Mouse (Mus musculus): ENCODE measurements at regions not wholly inside any gene's neighbourhood (a gene's known extent, or its start where the extent isn't known, plus 50 kb on each side); places are given as distances from the start of the nearest gene placed in this dataset.
"Not testable (repeated sequence)": the region's sequence is repeated elsewhere in the genome, so short reads cannot be mapped to it uniquely, and the experiment has no call there.

DNA sequence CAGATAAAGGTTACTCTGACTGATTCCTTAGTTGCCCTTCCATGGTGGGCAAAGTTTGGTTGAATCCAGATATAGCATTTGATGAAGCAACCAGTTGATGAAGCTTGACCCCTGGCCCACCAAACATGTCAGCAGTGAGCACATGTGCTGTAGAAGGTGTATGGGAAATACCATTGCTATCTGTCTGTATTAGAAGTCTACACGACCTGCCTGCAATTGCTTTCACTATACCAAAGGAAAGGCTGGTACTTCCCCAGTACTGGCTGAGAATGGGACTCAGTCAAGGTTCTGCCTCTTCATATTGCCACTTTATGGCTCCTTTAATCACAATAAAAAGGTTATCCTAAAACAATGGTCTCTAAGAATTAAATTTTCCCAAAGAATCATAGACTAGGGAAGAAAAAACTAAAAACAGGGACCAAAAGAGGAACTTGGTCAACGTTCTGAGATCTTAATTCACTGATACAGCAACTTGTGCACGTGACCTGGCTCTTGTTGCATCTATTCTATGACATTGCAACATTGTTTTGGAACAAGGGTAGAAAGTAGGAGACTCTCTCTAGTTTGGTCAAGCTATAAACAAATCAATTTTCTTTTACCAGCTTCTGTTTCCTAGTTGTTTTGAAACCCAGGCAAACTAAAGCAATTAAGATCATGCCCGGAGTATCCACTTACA lies 284.0 kb downstream of the Rapgef2 start:
- DNase-seq (ENCODE audit: low spot score): no peak
- H3K27ac ChIP-seq: no peak overlapping the region
- H3K4me3 ChIP-seq: no peak overlapping the region
- WGBS: 82% methylated on average over 4 of the region's 4 CpGs
- no peaks in the 10 kb centered on the region for H3K36me3 ChIP-seq
- H3K27me3 ChIP-seq (ENCODE audit: low read depth, poor library complexity, severe bottlenecking): no peaks in the 10 kb centered on the region
- no peaks in the 10 kb centered on the region for H3K4me1 ChIP-seq
- H3K9me3 ChIP-seq (replicated peaks): no peaks in the 10 kb centered on the region

DNA sequence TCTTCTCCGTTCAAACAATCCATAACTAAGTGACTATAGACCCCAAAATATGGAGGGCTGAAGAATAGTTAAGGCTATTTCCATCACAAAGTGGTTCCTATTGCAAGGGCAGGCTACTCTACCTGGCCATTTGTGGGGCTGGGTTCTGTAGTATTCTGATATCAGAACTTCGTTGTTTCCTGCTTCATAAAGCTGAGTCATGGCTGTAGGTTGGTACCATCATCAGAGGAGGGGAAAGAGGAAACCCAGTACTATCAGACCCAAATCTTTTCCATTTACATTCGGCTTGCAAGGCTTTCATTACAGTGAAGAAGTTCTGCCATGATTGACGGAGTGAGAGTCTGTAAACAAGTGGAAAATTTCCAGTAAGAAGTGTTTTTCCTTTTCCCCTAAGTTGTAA lies 284.6 kb downstream of the Rapgef2 start:
- no peaks in the 10 kb centered on the region for H3K36me3 ChIP-seq
- 83% methylated on average over 4 of the region's 4 CpGs for WGBS
- no peaks in the 10 kb centered on the region for H3K9me3 ChIP-seq (replicated peaks)
- H3K27me3 ChIP-seq (ENCODE audit: low read depth, poor library complexity, severe bottlenecking): no peaks in the 10 kb centered on the region
- no peaks in the 10 kb centered on the region for H3K4me1 ChIP-seq
- no peak overlapping the region for H3K4me3 ChIP-seq
- no peak for DNase-seq (ENCODE audit: low spot score)
- no peak overlapping the region for H3K27ac ChIP-seq

DNA sequence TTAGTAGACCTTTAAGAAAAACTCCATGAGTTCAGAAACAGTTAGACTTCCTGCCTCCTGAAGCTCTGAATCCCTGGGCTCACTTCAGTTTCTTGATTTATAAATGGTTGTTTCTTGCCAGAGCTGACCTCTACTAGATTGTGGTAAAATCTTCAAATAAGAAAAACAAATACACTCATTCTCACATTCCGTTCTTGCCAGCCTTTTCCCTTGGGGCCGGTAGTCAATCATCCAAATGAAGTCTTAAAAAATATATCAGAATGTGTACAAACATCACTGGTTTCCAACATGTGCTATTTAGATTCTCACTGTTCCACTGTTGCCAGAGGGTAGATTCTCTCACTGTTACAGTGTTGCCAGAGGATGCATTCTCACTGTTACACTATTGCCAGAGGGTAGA lies 286.0 kb downstream of the Rapgef2 start:
- H3K27me3 ChIP-seq (ENCODE audit: low read depth, poor library complexity, severe bottlenecking): no peaks in the 10 kb centered on the region
- H3K9me3 ChIP-seq (replicated peaks): no peaks in the 10 kb centered on the region
- no peak overlapping the region for H3K4me3 ChIP-seq
- no peaks in the 10 kb centered on the region for H3K36me3 ChIP-seq
- H3K4me1 ChIP-seq: no peaks in the 10 kb centered on the region
- no peak overlapping the region for H3K27ac ChIP-seq
- no peak for DNase-seq (ENCODE audit: low spot score)
- 94% methylated on average over 2 of the region's 2 CpGs for WGBS

DNA sequence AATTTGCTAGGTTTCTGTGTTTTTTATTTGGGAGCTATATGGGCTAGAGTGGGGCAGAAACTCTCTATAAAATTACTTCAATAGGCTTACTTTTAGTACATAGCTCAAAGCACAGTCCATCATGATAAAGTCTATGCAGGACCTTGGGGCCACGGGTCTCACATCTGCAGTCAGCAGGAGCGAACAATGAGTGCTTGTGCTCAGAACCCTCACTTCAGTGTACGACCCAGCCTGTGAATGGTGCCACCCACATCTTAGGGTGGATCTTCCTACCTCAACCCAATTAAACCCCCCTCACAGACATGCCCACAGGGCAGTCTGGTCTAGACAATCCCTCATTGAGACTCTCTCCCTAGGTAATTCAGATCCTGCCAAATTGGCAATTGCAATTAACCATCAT lies 286.5 kb downstream of the Rapgef2 start:
- Histone ChIP-seq H3K9me3 (replicated peaks) (no peaks in the 10 kb centered on the region), H3K4me1 (no peaks in the 10 kb centered on the region), H3K4me3 (no peak overlapping the region), H3K27me3 (ENCODE audit: low read depth, poor library complexity, severe bottlenecking) (no peaks in the 10 kb centered on the region), H3K36me3 (no peaks in the 10 kb centered on the region), H3K27ac (no peak overlapping the region)
- DNase-seq (ENCODE audit: low spot score): no peak
- 83% methylated on average over 3 of the region's 3 CpGs for WGBS

DNA sequence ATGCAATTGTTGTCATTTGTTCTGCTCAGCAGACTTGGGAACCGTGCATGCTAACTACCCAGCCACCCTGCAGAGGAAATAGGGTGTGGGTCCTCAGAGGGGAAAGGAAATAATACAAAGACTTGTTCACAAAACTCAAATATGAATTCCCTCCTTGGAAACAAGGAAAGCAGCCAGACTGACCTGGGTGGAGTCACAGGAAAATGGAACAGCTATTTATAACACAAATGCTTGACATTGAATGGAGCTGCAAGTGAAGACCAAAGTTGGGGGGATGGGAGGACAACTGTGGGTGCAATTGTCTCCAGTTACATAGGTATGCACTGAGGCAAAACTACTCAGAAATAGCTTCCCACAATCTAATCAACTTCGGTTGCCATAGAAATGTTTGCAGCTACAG lies 298.2 kb downstream of the Rapgef2 start:
- Histone ChIP-seq H3K4me1 (no peaks in the 10 kb centered on the region), H3K36me3 (no peaks in the 10 kb centered on the region), H3K27ac (no peak overlapping the region), H3K27me3 (ENCODE audit: low read depth, poor library complexity, severe bottlenecking) (no peaks in the 10 kb centered on the region), H3K9me3 (replicated peaks) (no peaks in the 10 kb centered on the region), H3K4me3 (no peak overlapping the region)
- DNase-seq (ENCODE audit: low spot score): no peak
- WGBS: 80% methylated on average over 2 of the region's 2 CpGs

DNA sequence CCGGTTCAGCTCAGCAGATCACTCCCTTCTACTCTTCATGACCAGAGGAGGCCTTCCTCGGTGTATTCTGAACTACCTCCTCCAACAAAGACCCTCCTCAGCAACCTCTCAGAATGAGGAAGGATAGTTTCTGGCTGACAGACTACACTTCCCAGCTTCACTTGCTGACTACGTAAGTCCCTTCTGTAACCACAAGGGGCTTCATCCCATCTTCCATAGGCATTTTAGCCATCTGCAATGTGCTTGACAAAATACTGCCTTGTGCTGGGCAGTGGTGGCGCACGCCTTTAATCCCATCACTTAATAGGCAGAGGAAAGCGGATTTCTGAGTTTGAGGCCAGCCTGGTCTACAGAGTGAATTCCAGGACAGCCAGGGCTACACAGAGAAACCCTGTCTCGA lies 299.6 kb downstream of the Rapgef2 start:
- Histone ChIP-seq H3K4me1 (no peaks in the 10 kb centered on the region), H3K9me3 (replicated peaks) (no peaks in the 10 kb centered on the region), H3K36me3 (no peaks in the 10 kb centered on the region), H3K27ac (no peak overlapping the region), H3K4me3 (no peak overlapping the region), H3K27me3 (ENCODE audit: low read depth, poor library complexity, severe bottlenecking) (no peaks in the 10 kb centered on the region)
- DNase-seq (ENCODE audit: low spot score): no peak
- WGBS: 80% methylated on average over 7 of the region's 7 CpGs

DNA sequence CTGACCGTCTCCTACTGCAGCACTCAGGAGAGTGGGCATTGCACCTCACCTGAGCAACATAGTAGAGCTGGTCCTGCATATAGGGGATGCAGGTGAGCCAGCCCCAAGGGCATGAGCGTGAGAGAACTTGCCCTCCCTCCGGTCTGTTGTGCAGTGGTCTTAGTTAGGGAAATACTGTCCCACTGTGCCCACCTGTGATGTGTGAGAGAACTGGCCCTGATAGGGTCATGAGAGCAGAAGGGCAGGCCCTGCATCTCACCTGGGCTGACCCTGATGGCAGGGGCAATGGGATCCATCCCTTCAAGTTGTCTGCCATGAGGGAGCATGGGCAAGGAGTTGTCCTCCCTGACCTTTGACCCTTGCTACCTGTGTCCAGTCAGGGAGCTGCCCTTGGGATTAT lies 305.3 kb downstream of the Rapgef2 start:
- H3K4me1 ChIP-seq: no peaks in the 10 kb centered on the region
- no peaks in the 10 kb centered on the region for H3K27me3 ChIP-seq (ENCODE audit: low read depth, poor library complexity, severe bottlenecking)
- no peak overlapping the region for H3K27ac ChIP-seq
- 92% methylated on average over 3 of the region's 3 CpGs for WGBS
- no peak for DNase-seq (ENCODE audit: low spot score)
- no peaks in the 10 kb centered on the region for H3K9me3 ChIP-seq (replicated peaks)
- H3K4me3 ChIP-seq: no peak overlapping the region
- H3K36me3 ChIP-seq: no peaks in the 10 kb centered on the region

DNA sequence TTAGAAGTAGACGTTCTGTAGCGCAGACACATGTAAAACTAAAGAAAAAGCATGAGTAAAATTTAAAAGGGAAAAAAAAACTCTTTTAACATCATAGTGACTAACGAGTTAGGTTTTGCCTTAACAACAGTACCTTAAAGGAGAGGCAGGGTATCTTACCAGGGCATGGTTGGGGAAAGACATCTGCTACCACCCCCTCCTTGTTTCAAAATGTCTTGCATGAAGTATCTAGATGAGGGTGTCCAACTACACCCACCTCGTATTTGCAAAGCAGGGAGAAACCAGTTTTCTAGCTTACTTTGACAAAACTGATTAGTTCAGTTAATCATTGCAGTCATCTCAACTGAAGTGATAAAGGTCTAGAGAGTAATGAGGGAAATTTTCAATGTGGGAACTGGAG lies 307.5 kb downstream of the Rapgef2 start:
- Histone ChIP-seq H3K4me1 (no peaks in the 10 kb centered on the region), H3K9me3 (replicated peaks) (no peaks in the 10 kb centered on the region), H3K27ac (no peak overlapping the region), H3K4me3 (no peak overlapping the region), H3K36me3 (no peaks in the 10 kb centered on the region), H3K27me3 (ENCODE audit: low read depth, poor library complexity, severe bottlenecking) (no peaks in the 10 kb centered on the region)
- 91% methylated on average over 4 of the region's 4 CpGs for WGBS
- no peak for DNase-seq (ENCODE audit: low spot score)

DNA sequence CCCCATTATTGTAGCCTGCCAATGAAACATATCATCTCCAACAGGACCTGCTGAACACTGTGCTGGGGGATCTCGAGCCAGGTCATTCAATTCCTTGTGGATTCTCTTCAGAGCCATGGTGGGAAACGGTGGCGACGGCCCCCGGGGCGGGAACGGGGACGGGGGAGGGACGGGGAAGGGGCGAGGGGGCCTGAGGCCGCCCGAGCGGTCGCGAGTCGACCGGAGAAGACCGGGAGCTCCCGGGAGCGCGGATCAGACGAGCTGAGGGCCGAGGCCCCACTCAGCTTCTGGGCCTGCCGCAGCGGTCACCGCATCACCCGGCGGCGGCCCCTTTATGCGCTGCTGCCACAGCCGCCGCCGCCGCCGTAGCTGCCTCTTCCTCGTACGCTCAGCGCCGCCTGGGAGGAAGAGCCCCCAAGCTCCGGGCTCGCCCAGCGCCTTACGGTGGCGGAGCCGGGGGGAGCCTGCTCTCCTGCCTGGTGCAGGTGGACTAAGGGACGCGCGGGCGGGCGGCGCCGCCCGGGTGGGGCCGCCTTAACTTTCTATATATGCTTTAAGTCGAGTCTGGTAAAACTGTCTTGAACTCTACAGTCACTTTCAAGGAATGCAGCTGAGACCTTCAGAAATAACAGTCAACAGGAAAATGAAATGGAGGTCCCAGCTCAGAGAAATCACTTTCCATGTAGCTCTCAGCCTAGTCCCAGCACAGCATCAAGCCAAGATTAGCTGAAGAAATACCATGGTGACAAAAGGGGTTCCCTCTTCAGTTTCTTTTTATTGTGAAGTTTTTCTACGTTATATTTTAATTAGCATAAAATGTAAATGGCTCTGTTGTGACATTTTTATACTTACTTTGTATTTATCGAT lies 319.4 kb downstream of the Rapgef2 start:
- H3K4me1 ChIP-seq; H3K9me3 ChIP-seq (replicated peaks); H3K36me3 ChIP-seq: not testable (repeated sequence)
- peak overlapping the region; percentile 50; the same call in 1 of the 2 replicates for H3K27ac ChIP-seq
- WGBS: 3% methylated on average over 53 of the region's 57 CpGs
- H3K27me3 ChIP-seq (ENCODE audit: low read depth, poor library complexity, severe bottlenecking): peaks cover 13% of the 10 kb centered on the region
- peak; percentile 53 for DNase-seq (ENCODE audit: low spot score)
- H3K4me3 ChIP-seq: peak overlapping the region; percentile 52

DNA sequence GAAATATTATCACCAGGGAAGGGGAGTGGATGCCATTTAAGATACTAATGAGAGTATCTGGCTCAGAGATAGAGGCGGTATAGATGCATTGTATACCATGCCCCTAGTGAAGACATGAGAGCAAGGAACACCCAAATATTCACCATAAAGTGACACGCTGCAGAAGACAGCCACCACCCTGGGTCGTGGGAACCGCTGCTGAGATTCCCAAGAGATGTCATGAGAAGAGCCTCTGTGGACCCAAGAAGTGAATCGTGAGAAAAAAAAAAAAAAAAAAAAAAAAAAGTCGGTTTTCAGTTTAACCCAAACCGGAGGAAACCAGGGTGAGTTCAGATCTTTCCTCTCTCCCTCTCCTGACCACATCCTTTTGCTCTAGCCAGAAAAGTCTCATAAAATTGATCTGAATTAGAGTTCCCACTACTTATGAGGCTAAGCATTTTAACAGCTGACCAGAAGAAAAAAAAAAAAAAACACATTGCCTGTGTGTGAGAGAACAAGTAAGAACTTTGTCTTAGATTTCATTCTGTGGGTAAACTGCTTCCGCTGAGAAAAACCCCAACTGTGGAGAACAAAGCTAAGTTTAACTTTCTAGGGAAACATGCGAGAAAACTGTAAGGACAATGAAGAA lies 322.0 kb downstream of the Rapgef2 start:
- WGBS: 89% methylated on average over 9 of the region's 9 CpGs
- no peaks in the 10 kb centered on the region for H3K9me3 ChIP-seq (replicated peaks)
- H3K4me1 ChIP-seq: no peaks in the 10 kb centered on the region
- no peak for DNase-seq (ENCODE audit: low spot score)
- H3K27me3 ChIP-seq (ENCODE audit: low read depth, poor library complexity, severe bottlenecking): peaks cover 13% of the 10 kb centered on the region
- no peak overlapping the region for H3K27ac ChIP-seq
- no peaks in the 10 kb centered on the region for H3K36me3 ChIP-seq
- no peak overlapping the region for H3K4me3 ChIP-seq

DNA sequence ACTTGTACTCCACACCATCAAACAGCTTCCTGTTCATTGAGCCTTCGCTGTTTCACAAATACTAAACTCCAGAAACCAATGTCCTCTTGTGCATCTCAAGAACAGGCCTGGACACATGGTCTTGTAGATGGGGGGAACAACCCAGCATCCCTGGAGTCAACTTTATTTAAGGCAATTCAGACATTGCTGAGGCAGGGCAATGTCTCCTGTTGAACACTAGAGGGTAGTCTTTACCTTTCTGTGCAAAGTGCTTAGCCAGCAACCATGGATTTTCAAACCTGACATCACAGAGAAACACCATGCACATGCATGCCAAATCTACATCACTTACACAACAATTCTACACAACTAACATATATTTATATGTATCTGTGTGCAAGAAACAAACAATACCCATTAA lies 327.5 kb downstream of the Rapgef2 start:
- Histone ChIP-seq H3K9me3 (replicated peaks) (no peaks in the 10 kb centered on the region), H3K36me3 (no peaks in the 10 kb centered on the region), H3K27me3 (ENCODE audit: low read depth, poor library complexity, severe bottlenecking) (no peaks in the 10 kb centered on the region), H3K4me1 (no peaks in the 10 kb centered on the region), H3K4me3 (no peak overlapping the region), H3K27ac (no peak overlapping the region)
- DNase-seq (ENCODE audit: low spot score): no peak
- 32% methylated on average over 1 of the region's 1 CpGs for WGBS

DNA sequence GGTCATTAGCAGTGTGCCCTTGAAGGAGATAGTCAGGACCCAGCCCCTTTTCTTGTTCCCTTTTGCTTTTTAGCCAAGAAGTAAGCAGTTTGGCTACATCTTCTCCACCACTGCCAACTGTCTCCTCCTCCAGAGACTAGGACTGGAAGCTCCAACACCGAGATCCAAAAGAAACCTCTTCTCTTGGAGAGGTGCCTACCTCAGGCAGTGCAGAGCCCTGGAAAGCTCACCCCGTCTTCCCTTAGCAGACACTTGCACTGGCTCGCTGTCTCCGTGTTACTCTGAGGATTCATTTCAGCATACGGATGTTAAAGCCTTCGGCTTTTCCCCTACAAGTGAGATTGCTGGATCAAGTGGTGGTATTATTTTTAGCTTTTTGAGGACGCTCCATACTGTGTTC lies 331.0 kb downstream of the Rapgef2 start:
- no peak overlapping the region for H3K4me3 ChIP-seq
- H3K9me3 ChIP-seq (replicated peaks): no peaks in the 10 kb centered on the region
- no peaks in the 10 kb centered on the region for H3K36me3 ChIP-seq
- WGBS: 93% methylated on average over 7 of the region's 7 CpGs
- DNase-seq (ENCODE audit: low spot score): no peak
- H3K27ac ChIP-seq: no peak overlapping the region
- no peaks in the 10 kb centered on the region for H3K27me3 ChIP-seq (ENCODE audit: low read depth, poor library complexity, severe bottlenecking)
- H3K4me1 ChIP-seq: no peaks in the 10 kb centered on the region

DNA sequence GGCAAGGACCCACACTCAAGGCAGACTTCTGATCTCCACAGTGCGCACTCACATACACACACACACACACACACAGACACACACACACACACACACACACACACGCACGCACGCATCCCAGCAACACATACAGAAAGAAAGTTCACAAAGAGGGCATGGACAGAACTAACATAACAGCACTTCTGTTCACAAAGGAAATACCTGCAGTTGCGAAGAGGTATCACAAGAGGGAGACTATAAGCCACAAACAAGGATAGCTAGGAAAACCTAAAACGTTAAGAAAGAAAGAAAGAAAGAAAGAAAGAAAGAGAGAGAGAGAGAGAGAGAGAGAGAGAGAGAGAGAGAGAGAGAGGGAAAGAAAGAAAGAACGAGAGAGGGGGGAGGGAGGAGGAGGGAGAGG lies 336.9 kb downstream of the Rapgef2 start:
- 77% methylated on average over 6 of the region's 7 CpGs for WGBS
- not testable (repeated sequence) for H3K4me1 ChIP-seq; H3K9me3 ChIP-seq (replicated peaks); H3K27ac ChIP-seq; H3K4me3 ChIP-seq; H3K36me3 ChIP-seq; DNase-seq (ENCODE audit: low spot score); H3K27me3 ChIP-seq (ENCODE audit: low read depth, poor library complexity, severe bottlenecking)
